9 mouse cellular contexts compared by ENCODE assay signal in genomic region chr11:96413527-96413926, GRCm38 (mm10). TPM values are rescaled to one million over a fixed set of nuclear protein-coding genes. Genes with fewer than 3 reads are reported as not detected.
DNase-seq lines count a peak whose midpoint lies in the region; ATAC-seq and TF ChIP-seq lines count a peak whose summit lies in the region.
"Had no signal": no experiment of that assay in that cellular context is flagged by ENCODE, and none has a peak within 500 bp of the region (broad histone marks: within the 10 kb centered on the region; RNA-seq: fewer than 3 reads in every experiment).

No protein-coding gene starts in this region.

- H3K27me3 ChIP-seq in limb, embryonic 13.5 days = peaks cover 82% of the 10 kb centered on the region
- H3K27me3 ChIP-seq in stomach, postnatal 0 days (ENCODE audit: control insufficient read depth, insufficient read depth, low read length) = no peaks in the 10 kb centered on the region

- peaks cover 18% of the 10 kb centered on the region for H3K4me1 ChIP-seq in limb, embryonic 13.5 days
- H3K4me1 ChIP-seq in stomach, postnatal 0 days (replicated peaks; ENCODE audit: control insufficient read depth, insufficient read depth) = no peaks in the 10 kb centered on the region

- 4% methylated on average over 8 of the region's 8 CpGs for WGBS in limb, embryonic 13.5 days
- WGBS in stomach, postnatal 0 days = 18% methylated on average over 8 of the region's 8 CpGs

- no peak for TF ChIP-seq CTCF in stomach, postnatal 0 days (IDR thresholded peaks at IDR 0.05; ENCODE audit: low read depth)

- no peak overlapping the region for H3K9ac ChIP-seq in limb, embryonic 13.5 days
- no peak overlapping the region for H3K9ac ChIP-seq in stomach, postnatal 0 days (ENCODE audit: low read length)

- no peak for TF ChIP-seq EP300 in stomach, postnatal 0 days (optimal IDR thresholded peaks at IDR 0.05)

- no peaks in the 10 kb centered on the region for H3K36me3 ChIP-seq in limb, embryonic 13.5 days
- no peaks in the 10 kb centered on the region for H3K36me3 ChIP-seq in stomach, postnatal 0 days (ENCODE audit: control insufficient read depth, insufficient read depth, low read length)

- no peak overlapping the region; the same call in 1 of the 2 replicates for H3K27ac ChIP-seq in limb, embryonic 13.5 days
- no peak overlapping the region for H3K27ac ChIP-seq in stomach, postnatal 0 days (replicated peaks)
- H3K27ac ChIP-seq: layer of hippocampus, adult 2 months had no signal

- peaks cover 6% of the 10 kb centered on the region for H3K9me3 ChIP-seq in limb, embryonic 13.5 days
- H3K9me3 ChIP-seq in stomach, postnatal 0 days (ENCODE audit: control insufficient read depth, low read length) = no peaks in the 10 kb centered on the region

- DNase-seq in urinary bladder, postnatal 14 days (ENCODE audit: low spot score) = peak; percentile 46
- no peak for DNase-seq in urinary bladder, adult 2 months (ENCODE audit: low spot score)
- peak; percentile 96 for DNase-seq in fibroblast of lung, adult 2 months (ENCODE audit: low read depth)
- DNase-seq in heart, postnatal 4 days = peak; percentile 78
- DNase-seq in stomach, postnatal 0 days (ENCODE audit: low spot score) = peak; percentile 48

- H3K4me2 ChIP-seq in limb, embryonic 13.5 days (replicated peaks) = peak overlapping the region; percentile 32
- H3K4me2 ChIP-seq in stomach, postnatal 0 days (replicated peaks; ENCODE audit: low read depth) = 0 out of 2 replicates have a peak overlapping the region, but pooled peaks have one; percentile 11

- peak; percentile 79 for ATAC-seq in limb, embryonic 13.5 days (ENCODE audit: low FRiP score, low read depth)
- peak; percentile 86; the same call in 1 of the 2 replicates for ATAC-seq in stomach, postnatal 0 days (ENCODE audit: low FRiP score, low TSS enrichment)
- ATAC-seq in erythroblast, adult 5-6 weeks (replicated peaks; ENCODE audit: low FRiP score, poor library complexity, severe bottlenecking) = no peak

- H3K4me3 ChIP-seq in limb, embryonic 13.5 days = no peak overlapping the region
- H3K4me3 ChIP-seq in stomach, postnatal 0 days (ENCODE audit: low read depth, low read length) = no peak overlapping the region
- H3K4me3 ChIP-seq: layer of hippocampus, adult 2 months had no signal

RNA-seq across cellular contexts. Expression of gene Hoxb1, which starts 48.0 kb away (rescaled TPM):
- polyA plus RNA-seq in urinary bladder, adult 2 months (2012; rRNA removed) = 0.16 and 0.17 TPM in 2 replicates
- not detected for total RNA-seq in heart, postnatal 4 days (2021)
- polyA plus RNA-seq in limb, embryonic 13.5 days (2015; fragmentation: Nextera tagmentation; extraction: Ambion mirVana) = 0.13 TPM in 1 of 2 replicates, not detected in the other
- polyA plus RNA-seq in stomach, postnatal 0 days (2015; fragmentation: Nextera tagmentation; extraction: Ambion mirVana) = 0.06 TPM in 1 of 2 replicates, not detected in the other
- total RNA-seq in erythroblast, adult 5-6 weeks (2015; ENCODE audit: low replicate concordance) = not detected in 2 replicates
- not detected in 2 replicates for total RNA-seq in erythroblast, adult 5-6 weeks (2017; ENCODE audit: low replicate concordance)
- total RNA-seq: layer of hippocampus, adult 2 months had no signal
- polyA plus RNA-seq: small intestine, adult 2 months had no signal

RNA-seq across cellular contexts. Expression of gene Skap1, which starts 50.9 kb away (rescaled TPM):
- 2.7 and 3.3 TPM in 2 replicates for polyA plus RNA-seq in urinary bladder, adult 2 months (2012; rRNA removed)
- total RNA-seq in heart, postnatal 4 days (2021) = under 1 TPM in 1 of 2 experiments, not detected in 1; 0.29 TPM
- polyA plus RNA-seq in limb, embryonic 13.5 days (2015; fragmentation: Nextera tagmentation; extraction: Ambion mirVana) = 0.61 and 0.72 TPM in 2 replicates
- polyA plus RNA-seq in stomach, postnatal 0 days (2015; fragmentation: Nextera tagmentation; extraction: Ambion mirVana) = 0.45 and 0.56 TPM in 2 replicates
- total RNA-seq in erythroblast, adult 5-6 weeks (2015; ENCODE audit: low replicate concordance) = not detected in 2 replicates
- 2.6 TPM in 1 of 2 replicates, not detected in the other for total RNA-seq in erythroblast, adult 5-6 weeks (2017; ENCODE audit: low replicate concordance)
